Mouse (Mus musculus): ENCODE measurements around the gene Hexim2. TPM values are rescaled to one million over a fixed set of nuclear protein-coding genes. Genes with fewer than 3 reads are reported as not detected.

Gene Hexim2
- polyA plus RNA-seq, 2 experiments = 8.6 to 9.4 TPM

GRCm38 (mm10) chr11:103175688-103176442, 43.6 kb downstream of the Hexim2 start:
- H3K9ac ChIP-seq (ENCODE audit: low read depth, low read length, severe bottlenecking) = no peak overlapping the region
- H3K4me3 ChIP-seq (replicated peaks; ENCODE audit: low read length) = no peak overlapping the region
- no peak overlapping the region for H3K4me2 ChIP-seq (replicated peaks; ENCODE audit: low read depth, low read length, severe bottlenecking)
- peaks cover 22% of the 10 kb centered on the region for H3K27me3 ChIP-seq (ENCODE audit: control insufficient read depth, insufficient read depth, low read length)
- no peak for DNase-seq (ENCODE audit: low spot score)
- no peak for TF ChIP-seq POLR2A (IDR thresholded peaks at IDR 0.05; ENCODE audit: borderline replicate concordance, extremely low read depth, insufficient read depth, insufficient read length)
- ATAC-seq (ENCODE audit: low FRiP score, low read depth) = 0 out of 2 replicates have a peak, but pooled peaks have one; percentile 26
- no peaks in the 10 kb centered on the region for H3K9me3 ChIP-seq (ENCODE audit: control insufficient read depth, low read length)
- WGBS = 66% methylated on average over 14 of the region's 14 CpGs
- peaks cover 6% of the 10 kb centered on the region; the same call in 1 of the 2 replicates for H3K4me1 ChIP-seq (ENCODE audit: control insufficient read depth, insufficient read depth, low read length)
- H3K27ac ChIP-seq (replicated peaks; ENCODE audit: low read depth, low read length) = no peak overlapping the region
- H3K36me3 ChIP-seq (ENCODE audit: control insufficient read depth, insufficient read depth, low read length) = no peaks in the 10 kb centered on the region

GRCm38 (mm10) chr11:103176510-103176909, 44.3 kb downstream of the Hexim2 start:
- Histone ChIP-seq H3K4me2 (replicated peaks; ENCODE audit: low read depth, low read length, severe bottlenecking) (no peak overlapping the region), H3K27ac (replicated peaks; ENCODE audit: low read depth, low read length) (no peak overlapping the region), H3K9me3 (ENCODE audit: control insufficient read depth, low read length) (no peaks in the 10 kb centered on the region), H3K36me3 (ENCODE audit: control insufficient read depth, insufficient read depth, low read length) (no peaks in the 10 kb centered on the region), H3K27me3 (ENCODE audit: control insufficient read depth, insufficient read depth, low read length) (peaks cover 15% of the 10 kb centered on the region), H3K4me1 (ENCODE audit: control insufficient read depth, insufficient read depth, low read length) (peaks cover 3% of the 10 kb centered on the region; the same call in 1 of the 2 replicates), H3K9ac (ENCODE audit: low read depth, low read length, severe bottlenecking) (no peak overlapping the region), H3K4me3 (replicated peaks; ENCODE audit: low read length) (no peak overlapping the region)
- DNase-seq (ENCODE audit: low spot score) (no peak), ATAC-seq (ENCODE audit: low FRiP score, low read depth) (no peak)
- 100% methylated on average over 1 of the region's 1 CpGs for WGBS
- no peak for TF ChIP-seq POLR2A (IDR thresholded peaks at IDR 0.05; ENCODE audit: borderline replicate concordance, extremely low read depth, insufficient read depth, insufficient read length)

GRCm38 (mm10) chr11:103177216-103177615, 45.0 kb downstream of the Hexim2 start:
- DNase-seq (ENCODE audit: low spot score) = no peak
- whole genome bisulfite sequencing = 77% methylated on average over 5 of the region's 5 CpGs
- Histone ChIP-seq H3K27me3 (ENCODE audit: control insufficient read depth, insufficient read depth, low read length) (peaks cover 8% of the 10 kb centered on the region), H3K4me3 (replicated peaks; ENCODE audit: low read length) (no peak overlapping the region), H3K36me3 (ENCODE audit: control insufficient read depth, insufficient read depth, low read length) (no peaks in the 10 kb centered on the region), H3K9me3 (ENCODE audit: control insufficient read depth, low read length) (no peaks in the 10 kb centered on the region), H3K27ac (replicated peaks; ENCODE audit: low read depth, low read length) (no peak overlapping the region), H3K9ac (ENCODE audit: low read depth, low read length, severe bottlenecking) (no peak overlapping the region), H3K4me1 (ENCODE audit: control insufficient read depth, insufficient read depth, low read length) (peaks cover 3% of the 10 kb centered on the region; the same call in 1 of the 2 replicates), H3K4me2 (replicated peaks; ENCODE audit: low read depth, low read length, severe bottlenecking) (no peak overlapping the region)
- TF ChIP-seq POLR2A (IDR thresholded peaks at IDR 0.05; ENCODE audit: borderline replicate concordance, extremely low read depth, insufficient read depth, insufficient read length) = no peak
- no peak for ATAC-seq (ENCODE audit: low FRiP score, low read depth)

GRCm38 (mm10) chr11:103177815-103178485, 45.7 kb downstream of the Hexim2 start:
- Histone ChIP-seq H3K27ac (replicated peaks; ENCODE audit: low read depth, low read length) (no peak overlapping the region), H3K4me2 (replicated peaks; ENCODE audit: low read depth, low read length, severe bottlenecking) (no peak overlapping the region), H3K36me3 (ENCODE audit: control insufficient read depth, insufficient read depth, low read length) (no peaks in the 10 kb centered on the region), H3K4me3 (replicated peaks; ENCODE audit: low read length) (no peak overlapping the region), H3K27me3 (ENCODE audit: control insufficient read depth, insufficient read depth, low read length) (0 out of 2 replicates have a peak, but pooled peaks cover 3% of the 10 kb centered on the region), H3K9ac (ENCODE audit: low read depth, low read length, severe bottlenecking) (no peak overlapping the region), H3K9me3 (ENCODE audit: control insufficient read depth, low read length) (no peaks in the 10 kb centered on the region), H3K4me1 (ENCODE audit: control insufficient read depth, insufficient read depth, low read length) (peaks cover 3% of the 10 kb centered on the region; the same call in 1 of the 2 replicates)
- DNase-seq (ENCODE audit: low spot score) (no peak), ATAC-seq (ENCODE audit: low FRiP score, low read depth) (no peak)
- TF ChIP-seq POLR2A (IDR thresholded peaks at IDR 0.05; ENCODE audit: borderline replicate concordance, extremely low read depth, insufficient read depth, insufficient read length) = no peak
- 84% methylated on average over 15 of the region's 15 CpGs for WGBS

GRCm38 (mm10) chr11:103178748-103179147, 46.5 kb downstream of the Hexim2 start:
- TF ChIP-seq POLR2A (IDR thresholded peaks at IDR 0.05; ENCODE audit: borderline replicate concordance, extremely low read depth, insufficient read depth, insufficient read length) = no peak
- H3K27ac ChIP-seq (replicated peaks; ENCODE audit: low read depth, low read length) = no peak overlapping the region
- H3K9me3 ChIP-seq (ENCODE audit: control insufficient read depth, low read length) = no peaks in the 10 kb centered on the region
- peaks cover 3% of the 10 kb centered on the region; the same call in 1 of the 2 replicates for H3K4me1 ChIP-seq (ENCODE audit: control insufficient read depth, insufficient read depth, low read length)
- H3K4me2 ChIP-seq (replicated peaks; ENCODE audit: low read depth, low read length, severe bottlenecking) = no peak overlapping the region
- no peaks in the 10 kb centered on the region for H3K36me3 ChIP-seq (ENCODE audit: control insufficient read depth, insufficient read depth, low read length)
- no peak for ATAC-seq (ENCODE audit: low FRiP score, low read depth)
- 88% methylated on average over 8 of the region's 8 CpGs for WGBS
- no peak for DNase-seq (ENCODE audit: low spot score)
- H3K4me3 ChIP-seq (replicated peaks; ENCODE audit: low read length) = no peak overlapping the region
- no peak overlapping the region for H3K9ac ChIP-seq (ENCODE audit: low read depth, low read length, severe bottlenecking)
- H3K27me3 ChIP-seq (ENCODE audit: control insufficient read depth, insufficient read depth, low read length) = 0 out of 2 replicates have a peak, but pooled peaks cover 1% of the 10 kb centered on the region

Measured in limb, embryonic 14.5 days (tissue).